Mouse (Mus musculus): ENCODE measurements around the gene Adck1.

DNA sequence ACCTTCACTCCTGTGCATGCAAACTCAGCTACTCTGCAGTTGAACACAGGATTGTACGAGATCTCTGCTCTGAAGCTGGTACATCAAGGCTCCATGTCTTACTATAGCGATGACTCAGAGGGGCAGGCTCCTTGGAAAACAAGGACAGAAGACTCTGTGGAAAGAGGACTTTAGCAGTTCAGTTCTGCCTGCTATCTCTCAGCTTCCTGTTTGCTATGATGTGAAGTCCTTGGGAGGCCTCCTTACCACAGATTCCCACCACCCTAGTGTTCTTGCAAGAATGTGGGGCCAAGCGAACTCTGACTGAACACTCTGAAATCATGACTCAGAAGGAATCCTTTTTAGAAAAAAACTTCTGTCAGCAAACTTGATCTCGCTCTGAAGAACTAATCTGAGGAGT, 8.3 kb downstream of the Adck1 start:
- TF ChIP-seq POLR2A (IDR thresholded peaks at IDR 0.05; ENCODE audit: low read depth, low read length) (no peak), CTCF (conservative IDR thresholded peaks at IDR 0.05; ENCODE audit: insufficient read depth, insufficient read length, low read depth, low read length) (no peak)

Measured in kidney, adult 2 months (tissue).